Mouse (Mus musculus): Measurements from ENCODE around the gene Nfkbib. TPM values are rescaled to one million over a fixed set of nuclear protein-coding genes. Genes with fewer than 3 reads are reported as not detected.
A peak's percentile ranks its signal among the peaks of the same experiment; 100 is the strongest.

Gene Nfkbib
- polyA plus RNA-seq, 1 experiment from 2014 or later: 62.3 TPM

GRCm38 (mm10) chr7:28719650-28720049, 47.7 kb downstream of the Nfkbib start:
- H3K9me3 ChIP-seq (replicated peaks): peaks cover 3% of the 10 kb centered on the region; the same call in 1 of the 2 replicates
- no peak overlapping the region for H3K27ac ChIP-seq (replicated peaks)
- DNase-seq (ENCODE audit: low spot score): no peak
- WGBS: 89% methylated on average over 2 of the region's 2 CpGs
- 0 out of 2 replicates have a peak, but pooled peaks cover 9% of the 10 kb centered on the region for H3K27me3 ChIP-seq (ENCODE audit: low read depth, poor library complexity, severe bottlenecking)
- H3K36me3 ChIP-seq: no peaks in the 10 kb centered on the region
- H3K4me3 ChIP-seq: no peak overlapping the region
- H3K4me1 ChIP-seq: peaks cover 14% of the 10 kb centered on the region

DNA sequence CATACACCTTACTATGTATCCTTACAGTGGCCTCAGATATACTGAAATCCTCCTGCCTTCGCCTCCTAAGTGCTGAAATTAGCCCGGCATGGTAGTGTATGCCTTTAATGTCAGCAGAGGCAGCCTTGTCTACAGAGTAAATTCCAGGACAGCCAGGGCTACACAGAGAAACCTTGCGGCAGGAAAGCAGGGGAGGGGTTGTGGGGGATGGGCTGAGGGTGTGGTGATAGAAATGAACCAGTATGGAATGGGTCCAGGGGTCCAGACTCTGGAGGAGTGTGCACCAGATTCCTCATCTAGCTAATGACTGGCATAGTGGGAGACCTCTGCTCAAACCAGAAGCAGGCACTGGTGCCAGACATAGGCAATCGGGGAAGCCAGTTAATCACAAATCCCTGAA, 48.2 kb downstream of the Nfkbib start:
- 0 out of 2 replicates have a peak, but pooled peaks cover 9% of the 10 kb centered on the region for H3K27me3 ChIP-seq (ENCODE audit: low read depth, poor library complexity, severe bottlenecking)
- H3K4me3 ChIP-seq: no peak overlapping the region
- H3K27ac ChIP-seq (replicated peaks): no peak overlapping the region
- DNase-seq (ENCODE audit: low spot score): no peak
- H3K9me3 ChIP-seq (replicated peaks): no peaks in the 10 kb centered on the region
- H3K36me3 ChIP-seq: no peaks in the 10 kb centered on the region
- H3K4me1 ChIP-seq: peaks cover 14% of the 10 kb centered on the region
- WGBS: 70% methylated on average over 4 of the region's 4 CpGs

- Histone ChIP-seq H3K27me3 (ENCODE audit: low read depth, poor library complexity, severe bottlenecking) (0 out of 2 replicates have a peak, but pooled peaks cover 9% of the 10 kb centered on the region), H3K4me3 (no peak overlapping the region), H3K4me1 (peaks cover 14% of the 10 kb centered on the region), H3K36me3 (no peaks in the 10 kb centered on the region), H3K9me3 (replicated peaks) (no peaks in the 10 kb centered on the region), H3K27ac (replicated peaks) (no peak overlapping the region)
- WGBS: 89% methylated on average over 10 of the region's 10 CpGs
- DNase-seq (ENCODE audit: low spot score): no peak
These were observed 49.6 kb downstream of the Nfkbib start for GRCm38 (mm10) chr7:28717726-28718125.

GRCm38 (mm10) chr7:28716590-28717281, 50.6 kb downstream of the Nfkbib start, which contains the start of gene Fbxo17:
Gene Fbxo17, plus strand, starts transcription at chr7:28716804.
- peak within 1 kb of the TSS; percentile 63 for H3K4me3 ChIP-seq
- H3K27ac ChIP-seq (replicated peaks): peak within 1 kb of the TSS; percentile 84
- no peaks in the 10 kb centered on the region for H3K36me3 ChIP-seq
- peaks cover 14% of the 10 kb centered on the region for H3K4me1 ChIP-seq
- 3% methylated on average over 36 of the region's 36 CpGs for WGBS
- no peaks in the 10 kb centered on the region for H3K9me3 ChIP-seq (replicated peaks)
- DNase-seq (ENCODE audit: low spot score): peak; percentile 73
- 0 out of 2 replicates have a peak, but pooled peaks cover 9% of the 10 kb centered on the region for H3K27me3 ChIP-seq (ENCODE audit: low read depth, poor library complexity, severe bottlenecking)

DNA sequence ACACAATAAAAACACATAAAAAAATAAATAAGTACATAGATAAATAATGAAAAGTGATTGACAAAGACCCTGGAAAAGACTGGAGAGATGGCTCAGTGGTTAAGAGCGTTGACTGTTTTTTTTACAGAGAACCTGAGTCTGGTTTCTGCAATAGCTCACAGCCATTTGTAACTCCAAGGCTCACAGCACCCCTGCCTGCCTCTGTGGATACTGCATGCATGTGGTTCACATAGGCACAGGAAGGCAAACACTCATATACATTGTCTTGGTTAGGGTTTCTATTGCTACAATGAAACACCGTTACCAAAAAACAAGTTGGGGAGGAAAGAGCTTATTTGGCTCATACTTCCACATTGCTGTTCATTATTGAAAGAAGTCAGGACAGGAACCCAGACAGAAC, 51.7 kb downstream of the Nfkbib start:
- WGBS: 99% methylated on average over 2 of the region's 2 CpGs

DNA sequence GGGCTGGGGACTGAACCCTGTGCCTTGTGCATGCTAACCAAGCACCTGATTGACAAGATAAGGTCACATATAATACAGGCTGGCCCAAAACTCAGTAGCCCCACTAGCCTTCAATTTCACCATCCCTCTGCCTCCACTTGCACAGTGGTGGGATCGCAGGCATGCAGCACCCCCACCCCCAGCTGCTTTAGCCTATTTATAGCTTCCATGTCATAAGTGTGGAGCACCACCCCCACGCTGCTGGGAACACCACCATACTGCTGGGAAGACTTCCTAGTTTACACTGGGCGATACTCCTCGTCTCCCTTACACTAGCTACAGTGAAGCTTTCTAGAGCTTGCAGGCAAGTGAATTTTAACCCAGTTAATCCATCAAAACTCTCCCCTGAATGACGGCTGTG, 52.6 kb downstream of the Nfkbib start:
- 0 out of 2 replicates have a peak, but pooled peaks cover 9% of the 10 kb centered on the region for H3K27me3 ChIP-seq (ENCODE audit: low read depth, poor library complexity, severe bottlenecking)
- peaks cover 16% of the 10 kb centered on the region for H3K4me1 ChIP-seq
- no peaks in the 10 kb centered on the region for H3K36me3 ChIP-seq
- H3K4me3 ChIP-seq: no peak overlapping the region
- H3K9me3 ChIP-seq (replicated peaks): no peaks in the 10 kb centered on the region
- 78% methylated on average over 5 of the region's 5 CpGs for WGBS
- no peak for DNase-seq (ENCODE audit: low spot score)
- no peak overlapping the region for H3K27ac ChIP-seq (replicated peaks)

More for the DNA sequence above, 51.7 kb downstream of the Nfkbib start:
- H3K27ac ChIP-seq (replicated peaks): no peak overlapping the region
- no peak overlapping the region for H3K4me3 ChIP-seq
- no peak for DNase-seq (ENCODE audit: low spot score)
- H3K9me3 ChIP-seq (replicated peaks): no peaks in the 10 kb centered on the region
- no peaks in the 10 kb centered on the region for H3K36me3 ChIP-seq
- peaks cover 14% of the 10 kb centered on the region for H3K4me1 ChIP-seq
- 0 out of 2 replicates have a peak, but pooled peaks cover 9% of the 10 kb centered on the region for H3K27me3 ChIP-seq (ENCODE audit: low read depth, poor library complexity, severe bottlenecking)

- Histone ChIP-seq H3K27ac (replicated peaks) (no peak overlapping the region), H3K4me1 (peaks cover 4% of the 10 kb centered on the region; the same call in 1 of the 2 replicates), H3K27me3 (ENCODE audit: low read depth, poor library complexity, severe bottlenecking) (0 out of 2 replicates have a peak, but pooled peaks cover 9% of the 10 kb centered on the region), H3K9me3 (replicated peaks) (no peaks in the 10 kb centered on the region), H3K36me3 (no peaks in the 10 kb centered on the region), H3K4me3 (no peak overlapping the region)
- 70% methylated on average over 3 of the region's 3 CpGs for WGBS
- DNase-seq (ENCODE audit: low spot score): no peak
These were observed 56.4 kb downstream of the Nfkbib start for GRCm38 (mm10) chr7:28710962-28711361.

DNA sequence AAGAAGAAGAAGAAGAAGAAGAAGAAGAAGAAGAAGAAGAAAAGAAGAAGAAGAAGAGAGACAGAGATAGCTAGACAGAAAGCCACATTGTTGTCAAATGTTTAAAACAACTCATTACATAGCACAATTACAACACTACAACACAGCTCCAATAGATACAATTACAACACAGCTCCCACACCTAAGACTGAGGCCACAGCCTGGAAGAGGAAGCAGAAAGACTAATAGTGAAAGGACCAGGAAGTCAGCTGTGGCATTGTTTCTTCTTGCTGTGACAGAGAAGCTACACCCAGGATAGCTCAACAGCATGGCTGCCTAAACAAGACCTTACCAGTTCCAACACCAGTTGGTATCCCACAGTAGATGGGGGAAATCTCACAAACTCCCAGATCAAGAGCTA, 57.9 kb downstream of the Nfkbib start:
- Histone ChIP-seq H3K27me3 (ENCODE audit: low read depth, poor library complexity, severe bottlenecking) (no peaks in the 10 kb centered on the region), H3K4me1 (0 out of 2 replicates have a peak, but pooled peaks cover 3% of the 10 kb centered on the region)

More for the DNA sequence above, 57.9 kb downstream of the Nfkbib start:
- H3K9me3 ChIP-seq (replicated peaks): no peaks in the 10 kb centered on the region
- no peaks in the 10 kb centered on the region for H3K36me3 ChIP-seq
- no peak for DNase-seq (ENCODE audit: low spot score)
- no peak overlapping the region for H3K27ac ChIP-seq (replicated peaks)
- no peak overlapping the region for H3K4me3 ChIP-seq

Other genes with a start within 250 kb of the Nfkbib start
- gene Ifnl3, start 244.7 kb downstream of the Nfkbib start, polyA plus RNA-seq (2016; fragmentation: Nextera tagmentation; extraction: Ambion mirVana): not detected in 2 replicates
- gene Sycn, start 226.6 kb downstream of the Nfkbib start, polyA plus RNA-seq (2016; fragmentation: Nextera tagmentation; extraction: Ambion mirVana): not detected in 2 replicates
- gene Nccrp1, start 220.3 kb downstream of the Nfkbib start, polyA plus RNA-seq (2016; fragmentation: Nextera tagmentation; extraction: Ambion mirVana): 0.14 and 0.20 TPM in 2 replicates
- 29.2 and 30.5 TPM in 2 replicates for gene Samd4b, start 169.4 kb downstream of the Nfkbib start, polyA plus RNA-seq (2016; fragmentation: Nextera tagmentation; extraction: Ambion mirVana)
- 60.9 and 66.4 TPM in 2 replicates for gene Pak4, start 169.3 kb downstream of the Nfkbib start, polyA plus RNA-seq (2016; fragmentation: Nextera tagmentation; extraction: Ambion mirVana)
- not detected in 2 replicates for gene Acp7, start 136.2 kb downstream of the Nfkbib start, polyA plus RNA-seq (2016; fragmentation: Nextera tagmentation; extraction: Ambion mirVana)
- 4.9 and 5.8 TPM in 2 replicates for gene Fbxo27, start 74.7 kb downstream of the Nfkbib start, polyA plus RNA-seq (2016; fragmentation: Nextera tagmentation; extraction: Ambion mirVana)
- gene Fbxo17, start 50.7 kb downstream of the Nfkbib start, polyA plus RNA-seq (2016; fragmentation: Nextera tagmentation; extraction: Ambion mirVana): 9.0 and 9.5 TPM in 2 replicates
- gene Mrps12, start 25.7 kb downstream of the Nfkbib start, polyA plus RNA-seq (2016; fragmentation: Nextera tagmentation; extraction: Ambion mirVana): 139 and 147 TPM in 2 replicates
- 39.9 and 41.8 TPM in 2 replicates for gene Sars2, start 25.5 kb downstream of the Nfkbib start, polyA plus RNA-seq (2016; fragmentation: Nextera tagmentation; extraction: Ambion mirVana)
- 0.20 TPM in 1 of 2 replicates, not detected in the other for gene Ccer2, start 11.3 kb downstream of the Nfkbib start, polyA plus RNA-seq (2016; fragmentation: Nextera tagmentation; extraction: Ambion mirVana)
- gene Sirt2, start 777 bp downstream of the Nfkbib start, polyA plus RNA-seq (2016; fragmentation: Nextera tagmentation; extraction: Ambion mirVana): 62.7 and 71.6 TPM in 2 replicates
- 3.5 and 4.0 TPM in 2 replicates for gene Rinl, start 21.5 kb upstream of the Nfkbib start, polyA plus RNA-seq (2016; fragmentation: Nextera tagmentation; extraction: Ambion mirVana)
- 279 and 293 TPM in 2 replicates for gene Hnrnpl, start 41.0 kb upstream of the Nfkbib start, polyA plus RNA-seq (2016; fragmentation: Nextera tagmentation; extraction: Ambion mirVana)
- 85.1 and 94.5 TPM in 2 replicates for gene Ech1, start 57.7 kb upstream of the Nfkbib start, polyA plus RNA-seq (2016; fragmentation: Nextera tagmentation; extraction: Ambion mirVana)
- 3.1 and 3.7 TPM in 2 replicates for gene Lgals4, start 66.3 kb upstream of the Nfkbib start, polyA plus RNA-seq (2016; fragmentation: Nextera tagmentation; extraction: Ambion mirVana)
- 0.62 and 0.85 TPM in 2 replicates for gene Lgals7, start 96.3 kb upstream of the Nfkbib start, polyA plus RNA-seq (2016; fragmentation: Nextera tagmentation; extraction: Ambion mirVana)
- gene Capn12, start 113.9 kb upstream of the Nfkbib start, polyA plus RNA-seq (2016; fragmentation: Nextera tagmentation; extraction: Ambion mirVana): 0.15 and 0.31 TPM in 2 replicates
- 236 and 239 TPM in 2 replicates for gene Actn4, start 194.8 kb upstream of the Nfkbib start, polyA plus RNA-seq (2016; fragmentation: Nextera tagmentation; extraction: Ambion mirVana)
- 402 and 429 TPM in 2 replicates for gene Eif3k, start 214.4 kb upstream of the Nfkbib start, polyA plus RNA-seq (2016; fragmentation: Nextera tagmentation; extraction: Ambion mirVana)
- 7.9 and 11.4 TPM in 2 replicates for gene Map4k1, start 214.5 kb upstream of the Nfkbib start, polyA plus RNA-seq (2016; fragmentation: Nextera tagmentation; extraction: Ambion mirVana)

Measured in midbrain, embryonic 10.5 days (tissue).